Mouse (Mus musculus) CD4-positive, CD25-positive, alpha-beta regulatory T cell, adult 4 months (primary cell): ENCODE measurements around the gene Cidec. TPM values are rescaled to one million over a fixed set of nuclear protein-coding genes. Genes with fewer than 3 reads are reported as not detected.

Experiments used
- ATAC-seq: one replicate; pipeline ENCODE4 v1.8.0; 2017
- polyA plus RNA-seq, 2 experiments: library from polyadenylated mRNA; unstranded; fragments of 100-300 nt; shearing (Covaris generic); gene quantifications; one replicate each; pipeline ENCODE4 v1.2.1; 2017

Cidec gene
- not detected for polyA plus RNA-seq

DNA sequence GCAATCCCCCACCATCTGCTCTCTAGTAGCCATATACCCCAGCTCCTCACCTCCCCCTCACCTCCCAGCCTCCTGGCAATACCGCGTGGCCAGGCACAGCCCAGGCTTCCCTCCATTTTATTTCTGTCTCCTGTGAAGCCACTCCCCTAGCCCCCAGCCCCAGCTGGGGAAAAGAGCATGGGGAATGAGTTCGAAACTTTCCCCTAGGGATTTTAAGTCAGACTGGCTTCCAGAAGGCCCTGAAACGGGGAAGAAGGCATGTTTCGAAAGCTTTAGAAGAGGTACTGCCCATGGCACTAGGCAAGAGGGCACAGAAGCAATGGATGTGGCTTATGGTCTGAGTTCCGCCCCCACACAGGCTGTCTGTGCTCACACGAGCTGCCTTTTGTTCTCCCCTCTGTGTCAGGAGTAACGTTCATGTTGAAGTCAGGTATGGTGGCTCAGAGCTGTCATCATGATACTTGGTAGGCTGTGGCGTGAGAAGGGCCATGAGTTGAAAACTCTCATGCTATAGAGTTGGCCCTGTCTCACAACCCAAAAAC is at the start of gene Cidec:
TSS of gene Cidec (minus strand) at position 97 of the 542 bp plus-strand sequence.
- no peak for ATAC-seq

GRCm38 (mm10) chr6:113483729-113484128 is 48.2 kb upstream of the Cidec start:
- ATAC-seq: no peak

- ATAC-seq: peak; percentile 98
Observed at GRCm38 (mm10) chr6:113483100-113483615, 47.6 kb upstream of the Cidec start, which contains the start of gene Creld1. Gene Creld1, plus strand, starts transcription at chr6:113483297.

GRCm38 (mm10) chr6:113482477-113483099 is 47.0 kb upstream of the Cidec start:
- ATAC-seq: peak; percentile 43

DNA sequence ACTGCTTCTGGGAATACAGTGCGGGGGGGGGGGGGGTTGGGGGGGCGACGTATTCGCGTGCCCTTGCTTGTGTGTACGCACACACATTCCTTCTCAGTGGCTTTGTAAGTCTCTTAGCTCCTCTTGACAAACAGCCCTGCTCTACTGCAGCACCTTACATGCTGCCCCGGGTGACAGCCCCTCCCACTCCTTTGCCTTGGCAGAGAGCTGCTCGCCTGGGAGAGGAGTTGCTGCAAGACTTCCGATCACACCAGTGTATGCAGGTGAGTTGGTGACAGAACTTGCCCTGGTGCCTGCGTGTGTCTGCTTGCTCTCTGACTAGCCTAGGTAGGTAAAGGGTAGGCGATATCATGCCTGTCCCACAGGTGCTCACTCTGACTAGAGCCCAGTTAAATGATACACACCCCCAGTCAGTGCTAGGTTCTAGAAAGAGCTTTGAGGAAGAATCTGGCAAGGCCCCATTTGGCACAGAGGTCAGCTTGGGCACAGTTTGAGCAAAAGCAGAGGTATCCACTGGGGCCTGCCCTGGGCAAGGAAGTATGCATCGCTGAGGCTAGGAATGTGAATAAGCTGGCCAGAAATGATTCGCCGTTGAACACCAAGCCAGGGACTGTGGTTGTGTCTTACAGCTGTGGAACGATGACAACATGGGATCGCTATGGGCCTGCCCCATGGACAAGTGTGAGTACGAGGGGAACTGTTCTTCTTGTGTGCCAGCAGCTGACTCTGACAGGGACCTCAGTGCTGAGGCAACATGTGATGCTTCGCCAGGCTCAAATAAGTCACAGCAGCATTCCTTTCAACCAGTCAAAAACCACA is 45.2 kb upstream of the Cidec start:
- ATAC-seq: no peak

- ATAC-seq: no peak
Observed at GRCm38 (mm10) chr6:113478906-113479305, 43.3 kb upstream of the Cidec start.

DNA sequence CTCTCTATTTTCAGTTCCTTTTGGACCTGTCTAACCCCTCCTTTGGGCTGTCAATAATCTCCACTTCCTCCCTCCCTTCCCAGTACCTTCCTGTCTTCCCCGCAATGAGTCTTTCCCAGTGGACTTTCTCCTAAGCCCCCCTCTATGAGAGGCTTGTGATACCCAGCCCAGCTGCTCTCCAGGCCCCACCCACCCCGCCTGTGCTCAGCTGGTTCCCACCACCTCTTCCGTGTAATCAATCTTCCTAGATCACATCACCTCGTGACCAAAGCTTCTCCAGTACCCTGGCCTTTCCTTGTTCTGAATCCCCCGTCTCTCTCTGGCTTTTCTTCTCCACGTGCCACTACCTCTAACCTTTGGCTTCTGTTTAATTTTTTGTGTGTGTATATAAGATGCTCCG is 41.8 kb upstream of the Cidec start:
- no peak for ATAC-seq

DNA sequence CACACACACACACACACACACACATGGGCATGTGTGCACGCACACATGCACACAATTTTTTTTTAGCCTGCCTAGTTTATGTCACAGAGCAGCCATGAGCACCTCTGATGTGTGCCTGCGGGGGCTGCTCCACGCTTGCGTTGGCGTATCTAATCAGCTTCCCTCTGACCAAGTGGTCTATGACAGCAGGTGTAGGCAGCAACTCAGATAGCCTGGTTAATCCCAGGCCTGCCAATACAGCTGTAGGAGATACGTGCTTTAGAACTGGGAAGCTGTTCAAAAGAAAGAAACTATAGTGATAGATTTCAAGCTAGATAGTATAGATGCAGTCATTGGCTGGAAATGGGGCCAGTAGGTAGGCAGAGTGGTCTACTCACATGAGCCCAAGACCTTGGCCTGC is 38.2 kb upstream of the Cidec start:
- no peak for ATAC-seq

GRCm38 (mm10) chr6:113473246-113473645 is 37.7 kb upstream of the Cidec start:
- ATAC-seq: no peak

GRCm38 (mm10) chr6:113472061-113472460 is 36.5 kb upstream of the Cidec start:
- ATAC-seq: no peak

DNA sequence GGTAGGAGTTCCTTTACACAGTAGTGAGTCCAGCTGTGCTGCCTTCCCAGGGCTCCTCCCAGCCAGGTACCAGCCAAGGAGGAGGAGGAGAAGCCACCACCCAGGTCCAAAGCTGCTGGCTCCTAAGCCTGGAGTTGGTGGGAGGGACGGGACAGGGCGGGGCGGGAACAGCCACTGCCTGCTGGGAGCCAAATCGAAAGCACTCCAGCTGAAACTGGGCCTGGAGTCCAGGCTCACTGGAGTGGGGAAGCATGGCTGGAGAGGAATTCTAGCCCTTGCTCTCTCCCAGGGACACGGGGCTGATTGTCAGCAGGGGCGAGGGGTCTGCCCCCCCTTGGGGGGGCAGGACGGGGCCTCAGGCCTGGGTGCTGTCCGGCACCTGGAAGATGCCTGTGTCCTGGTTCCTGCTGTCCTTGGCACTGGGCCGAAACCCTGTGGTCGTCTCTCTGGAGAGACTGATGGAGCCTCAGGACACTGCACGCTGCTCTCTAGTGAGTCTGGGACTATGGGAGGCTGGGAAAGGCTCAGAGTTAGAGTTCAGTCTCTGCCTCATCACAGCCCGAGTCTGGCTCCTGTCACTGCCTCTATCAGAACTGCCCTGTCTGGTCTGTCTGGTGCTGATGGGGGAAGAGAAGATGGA is 35.9 kb upstream of the Cidec start, which contains the start of gene Il17rc:
TSS of gene Il17rc (plus strand) at position 131 of the 640 bp plus-strand sequence.
- ATAC-seq: no peak

DNA sequence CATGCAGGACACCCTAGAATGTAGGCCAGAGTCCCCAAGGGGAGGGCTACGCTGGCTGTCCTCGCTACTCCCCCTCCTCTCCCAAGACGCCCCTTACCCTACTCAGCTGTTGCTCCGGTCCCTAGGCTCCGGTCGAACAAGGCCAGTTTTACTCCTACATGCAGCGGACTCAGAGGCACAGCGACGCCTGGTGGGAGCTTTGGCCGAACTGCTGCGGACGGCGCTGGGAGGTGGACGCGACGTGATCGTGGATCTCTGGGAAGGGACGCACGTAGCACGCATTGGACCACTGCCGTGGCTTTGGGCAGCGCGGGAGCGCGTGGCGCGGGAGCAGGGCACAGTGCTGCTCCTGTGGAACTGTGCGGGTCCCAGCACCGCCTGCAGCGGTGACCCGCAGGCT is 33.9 kb upstream of the Cidec start:
- ATAC-seq: peak; percentile 48

DNA sequence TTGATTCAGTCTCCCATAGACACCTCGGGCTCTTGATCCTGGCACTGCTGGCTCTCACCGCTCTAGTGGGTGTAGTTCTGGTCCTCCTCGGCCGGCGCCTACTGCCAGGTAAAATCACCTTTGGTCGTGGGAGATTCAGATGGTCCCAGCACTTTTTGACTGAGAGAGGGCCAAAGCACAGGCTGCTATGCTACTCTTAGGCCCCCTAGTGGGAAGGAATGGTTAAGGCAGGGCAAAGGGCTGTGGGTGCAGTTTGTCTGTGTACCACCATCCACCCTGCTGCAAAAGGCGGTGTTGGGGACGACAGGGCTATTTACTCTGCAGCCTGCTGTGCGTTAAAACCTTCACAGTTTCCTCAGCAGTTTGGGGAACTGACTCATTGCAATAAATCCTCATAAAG is 33.5 kb upstream of the Cidec start:
- ATAC-seq: peak; percentile 98

DNA sequence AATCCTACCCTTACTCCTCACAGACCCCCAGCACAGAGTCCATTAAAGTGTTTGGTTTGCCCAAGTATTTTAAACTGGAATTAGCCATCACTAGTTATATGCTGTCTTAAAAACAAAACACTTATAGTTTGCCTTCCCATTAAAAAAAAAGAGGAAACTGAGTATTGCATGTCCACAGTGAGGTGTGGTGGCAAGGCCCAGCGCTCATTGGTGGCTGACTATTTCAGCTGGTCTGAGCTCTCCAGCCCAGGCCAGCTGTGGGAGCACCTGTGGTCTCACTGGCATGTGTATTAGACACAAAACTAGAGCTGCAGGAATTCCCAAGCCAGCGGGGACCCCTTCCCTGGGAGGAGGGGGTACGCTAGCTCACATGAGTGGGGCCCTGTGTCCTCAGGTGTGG is 33.0 kb upstream of the Cidec start:
- no peak for ATAC-seq

DNA sequence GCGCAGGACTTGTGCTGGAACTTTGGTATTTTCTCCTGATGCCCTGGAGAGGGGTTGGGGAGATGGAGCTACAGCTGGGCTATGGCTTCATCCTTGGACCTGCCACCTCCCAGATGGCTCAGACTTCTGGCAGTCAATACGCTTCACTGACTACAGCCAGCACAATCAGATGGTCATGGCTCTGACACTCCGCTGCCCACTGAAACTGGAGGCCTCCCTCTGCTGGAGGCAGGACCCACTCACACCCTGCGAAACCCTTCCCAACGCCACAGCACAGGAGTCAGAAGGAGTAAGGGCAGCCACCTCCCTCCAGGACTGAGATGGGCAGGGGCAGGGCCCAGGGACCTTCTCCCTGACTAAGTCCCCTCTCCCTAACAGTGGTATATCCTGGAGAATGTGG is 30.0 kb upstream of the Cidec start:
- ATAC-seq: no peak

- no peak for ATAC-seq
Observed at GRCm38 (mm10) chr6:113464040-113464439, 28.5 kb upstream of the Cidec start.

GRCm38 (mm10) chr6:113458635-113459034 is 23.1 kb upstream of the Cidec start:
- ATAC-seq: no peak

- no peak for ATAC-seq
Observed at GRCm38 (mm10) chr6:113457952-113458534, 22.5 kb upstream of the Cidec start, which contains the start of gene Il17re. Gene Il17re, plus strand, starts transcription at chr6:113458484.

- ATAC-seq: no peak
Observed at GRCm38 (mm10) chr6:113455007-113455406, 19.4 kb upstream of the Cidec start.

DNA sequence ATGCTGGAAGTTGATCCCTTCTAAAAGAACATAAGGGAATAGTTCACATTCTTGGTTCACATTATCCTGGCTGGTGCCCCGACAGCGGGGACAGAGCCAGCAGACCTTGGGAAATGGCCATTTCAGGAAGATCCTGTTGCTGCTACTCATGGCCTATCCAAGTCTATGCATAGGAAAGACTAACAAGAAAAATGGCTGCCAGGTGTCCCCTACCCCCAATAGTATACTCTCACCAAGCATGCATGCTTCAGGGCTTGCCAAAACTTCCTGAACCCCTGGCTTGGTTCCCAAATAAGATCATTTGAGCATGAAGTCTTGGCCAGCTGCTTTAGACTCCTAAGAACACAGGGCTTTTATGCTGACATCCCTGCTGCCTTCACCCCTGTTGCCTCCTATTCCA is 16.3 kb upstream of the Cidec start:
- ATAC-seq: no peak

DNA sequence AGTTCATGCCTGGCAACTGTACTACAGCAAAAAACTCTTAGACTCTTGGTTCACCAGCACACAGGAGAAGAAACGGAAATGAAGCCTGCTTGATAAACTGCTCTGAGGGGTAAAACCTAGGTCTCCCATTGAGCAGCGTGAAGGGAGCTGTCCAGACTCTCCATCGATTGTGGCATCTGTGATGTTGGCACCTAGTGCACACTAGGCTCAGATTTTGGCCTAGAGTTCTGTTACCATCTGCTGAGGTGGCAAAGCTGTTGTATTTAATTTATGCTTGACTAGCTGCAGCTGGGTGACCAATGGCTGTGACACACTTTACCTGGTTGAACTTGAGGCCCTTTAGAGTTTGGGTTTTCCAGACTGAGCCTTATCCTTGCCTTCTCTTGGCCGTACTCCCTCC is 12.1 kb upstream of the Cidec start:
- ATAC-seq: no peak

DNA sequence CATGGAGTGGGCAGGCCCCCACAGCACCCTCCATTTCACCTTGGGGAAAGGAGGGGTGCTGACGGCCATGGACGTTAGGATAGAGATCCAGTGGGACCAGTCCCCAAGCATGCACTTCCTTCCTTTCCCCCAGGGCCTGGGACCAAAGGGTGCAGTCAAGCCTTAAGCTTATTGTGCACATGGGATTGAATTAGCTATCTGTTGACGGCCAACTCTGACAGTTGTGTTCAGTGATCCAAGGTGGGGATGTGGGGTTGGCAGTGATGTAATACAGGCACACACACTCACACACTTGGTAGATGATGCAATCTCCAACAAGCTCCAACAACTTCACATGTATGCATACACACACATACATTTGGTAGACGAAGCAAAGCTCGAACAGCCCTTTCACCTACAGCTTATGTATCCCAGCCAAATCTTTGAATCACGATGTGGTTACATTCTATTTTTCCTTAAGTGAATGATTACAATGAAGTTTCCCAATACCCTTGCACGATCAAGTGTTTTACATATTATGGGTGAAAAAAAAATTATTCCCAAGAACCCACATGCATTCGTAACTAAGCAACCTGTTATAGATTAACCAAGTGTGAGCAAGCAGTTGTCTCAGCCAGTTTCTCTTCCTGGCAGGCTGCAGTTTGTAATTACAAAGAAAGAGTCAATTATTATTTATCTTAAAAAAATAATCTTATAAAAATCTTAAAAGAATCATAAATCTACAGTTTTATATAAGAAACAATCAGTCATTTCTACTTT is 8.8 kb upstream of the Cidec start:
- ATAC-seq: no peak
